Mouse (Mus musculus) midbrain, embryonic 10.5 days (tissue): ENCODE measurements around the gene Faim2. TPM values are rescaled to one million over a fixed set of nuclear protein-coding genes. Genes with fewer than 3 reads are reported as not detected.

ENCODE experiments used
- DNase-seq: peaks from one replicate; pipeline ENCODE4 v3.0.0-alpha.2; 2017; ENCODE audit warnings: low spot score
- H3K27ac ChIP-seq: fragments of 300-500 bp; sonication (generic); replicated peaks from 2 replicates; pipeline ENCODE4 v1.5.1; 2016; ENCODE audit warnings: mild to moderate bottlenecking
- H3K27me3 ChIP-seq: fragments of 300-500 bp; sonication (generic); 2 replicates; pipeline ENCODE4 v1.6.1; 2016; ENCODE audit warnings: low read depth, mild to moderate bottlenecking; ENCODE audit not compliant: poor library complexity, severe bottlenecking
- H3K36me3 ChIP-seq: fragments of 300-500 bp; sonication (generic); 2 replicates; pipeline ENCODE4 v1.6.1; 2016; ENCODE audit warnings: mild to moderate bottlenecking, moderate library complexity
- H3K4me1 ChIP-seq: fragments of 300-500 bp; sonication (generic); 2 replicates; pipeline ENCODE4 v1.6.1; 2016
- H3K4me3 ChIP-seq: fragments of 300-500 bp; sonication (generic); 2 replicates; pipeline ENCODE4 v1.5.1; 2016; ENCODE audit warnings: mild to moderate bottlenecking, moderate library complexity
- H3K9me3 ChIP-seq: fragments of 300-500 bp; sonication (generic); replicated peaks from 2 replicates; pipeline ENCODE4 v1.6.1; 2016; ENCODE audit warnings: mild to moderate bottlenecking
- WGBS: fragments of 180-500 bp; shearing (Covaris S2); methylation state at CpG from one replicate; pipeline ENCODE4 v1.1.7; 2016; 5-methylcytosine and 5-hydroxymethylcytosine counted together
- polyA plus RNA-seq: library from polyadenylated mRNA; unstranded; fragments of >200 nt; fragmentation: Nextera tagmentation; extraction: Ambion mirVana; gene quantifications from 2 replicates; pipeline ENCODE4 v1.2.1, GENCODE M21; 2016

Gene Faim2
- polyA plus RNA-seq, 1 experiment from 2014 or later, result 1.1 TPM

DNA sequence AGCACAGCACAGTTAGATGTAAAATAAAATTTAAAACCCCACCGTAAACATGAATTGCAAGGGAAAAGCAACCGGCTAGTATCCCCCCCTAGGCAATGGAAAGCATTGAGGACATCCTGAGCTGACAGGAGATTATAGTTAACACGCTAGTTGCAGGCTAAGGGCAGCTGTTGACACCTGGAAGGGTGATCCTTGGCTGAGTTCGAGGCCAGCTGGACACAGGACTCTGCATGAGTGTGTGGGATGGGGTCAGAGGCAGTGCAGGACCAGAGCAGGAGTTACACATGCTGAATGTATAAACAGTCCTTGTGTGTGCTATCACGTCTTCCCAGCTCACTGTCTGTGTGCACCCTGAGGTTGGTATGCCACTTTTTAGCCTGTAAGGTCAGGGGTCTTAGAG, 24.7 kb downstream of the Faim2 start:
- 84% methylated on average over 5 of the region's 5 CpGs for WGBS
- DNase-seq, result no peak
- H3K4me3 ChIP-seq, result no peak overlapping the region
- H3K4me1 ChIP-seq, result peaks cover 46% of the 10 kb centered on the region
- no peaks in the 10 kb centered on the region for H3K9me3 ChIP-seq
- H3K27ac ChIP-seq, result no peak overlapping the region
- no peaks in the 10 kb centered on the region for H3K36me3 ChIP-seq
- peaks cover 27% of the 10 kb centered on the region; the same call in 1 of the 2 replicates for H3K27me3 ChIP-seq

DNA sequence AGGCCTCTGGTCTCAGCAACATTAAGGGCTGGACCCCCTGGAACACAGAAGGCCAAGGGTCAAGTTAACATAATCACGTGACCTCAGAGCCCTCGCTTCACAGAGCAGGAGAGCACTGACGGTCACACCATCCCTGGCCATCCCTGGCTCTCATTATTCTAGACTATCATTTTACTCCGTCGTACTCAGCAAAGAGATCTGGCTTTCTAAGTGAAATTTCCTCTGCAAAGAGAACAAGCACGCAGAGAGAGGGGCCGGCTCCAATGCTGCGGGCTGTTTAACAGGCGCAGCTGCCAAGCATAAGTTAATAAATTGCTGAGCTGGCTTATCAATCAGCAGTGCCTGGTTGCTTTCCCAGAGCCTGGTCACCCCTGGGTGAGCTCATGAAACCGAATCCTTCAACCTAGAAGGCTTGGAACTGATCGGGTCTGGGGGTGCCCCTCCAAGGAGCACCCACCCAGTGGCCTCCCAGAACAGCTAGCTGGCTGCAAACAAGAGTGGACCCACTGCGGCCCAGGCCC, 25.6 kb downstream of the Faim2 start:
- no peaks in the 10 kb centered on the region for H3K36me3 ChIP-seq
- 59% methylated on average over 12 of the region's 12 CpGs for WGBS
- H3K4me3 ChIP-seq, result no peak overlapping the region
- peaks cover 28% of the 10 kb centered on the region; the same call in 1 of the 2 replicates for H3K27me3 ChIP-seq
- H3K4me1 ChIP-seq, result peaks cover 53% of the 10 kb centered on the region
- H3K27ac ChIP-seq, result peak overlapping the region; percentile 56; the same call in 1 of the 2 replicates
- H3K9me3 ChIP-seq, result no peaks in the 10 kb centered on the region
- no peak for DNase-seq

DNA sequence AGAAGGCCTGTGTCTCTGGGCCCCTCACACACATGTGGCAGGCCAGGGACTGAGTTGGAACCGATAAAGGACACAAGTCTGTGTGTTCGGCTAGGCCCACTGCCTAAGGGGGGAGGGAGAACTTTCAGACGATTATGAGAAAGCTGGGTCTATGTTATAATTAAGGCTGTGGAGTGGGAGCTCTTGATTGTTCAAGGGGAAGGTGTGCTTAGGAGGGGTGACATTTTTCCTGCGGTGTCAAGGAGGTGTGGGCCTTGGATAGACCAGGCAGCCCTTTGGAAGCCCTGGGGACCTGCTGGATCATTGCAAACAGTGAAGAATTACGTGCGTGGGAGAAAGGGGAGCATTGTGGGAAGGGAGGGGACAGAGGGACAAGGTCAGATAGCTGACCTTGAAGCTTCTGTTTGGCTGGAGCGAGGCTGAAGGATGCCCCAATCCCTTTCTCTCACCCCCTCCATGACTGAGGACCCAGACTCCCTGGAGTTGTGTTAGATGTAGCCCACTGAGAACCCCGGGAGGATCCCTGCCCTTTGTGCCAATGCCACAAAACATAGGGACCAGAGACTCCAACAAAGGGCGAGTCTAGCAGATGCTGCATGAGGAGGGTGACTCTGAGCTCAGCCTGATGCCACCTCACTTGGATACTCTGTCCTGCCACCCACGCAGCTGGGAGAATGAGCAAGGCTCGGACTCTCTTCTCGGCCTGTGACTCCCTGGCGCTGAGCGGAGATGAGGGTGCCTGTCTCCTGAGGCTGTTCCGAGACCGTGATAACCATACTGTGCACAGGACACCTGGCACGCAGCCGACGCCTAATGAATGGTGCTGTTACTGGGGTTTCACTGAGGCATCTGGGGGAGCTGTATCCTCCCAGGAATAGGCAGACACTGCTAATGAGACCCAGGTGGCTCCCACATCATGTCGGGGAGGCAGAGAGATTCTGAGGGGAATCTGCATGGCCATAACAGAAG, 26.4 kb downstream of the Faim2 start:
- no peaks in the 10 kb centered on the region for H3K9me3 ChIP-seq
- no peaks in the 10 kb centered on the region for H3K36me3 ChIP-seq
- H3K27me3 ChIP-seq, result peaks cover 28% of the 10 kb centered on the region; the same call in 1 of the 2 replicates
- H3K4me1 ChIP-seq, result peaks cover 57% of the 10 kb centered on the region
- DNase-seq, result no peak
- no peak overlapping the region for H3K4me3 ChIP-seq
- WGBS, result 76% methylated on average over 20 of the region's 20 CpGs
- H3K27ac ChIP-seq, result peak overlapping the region; percentile 56

DNA sequence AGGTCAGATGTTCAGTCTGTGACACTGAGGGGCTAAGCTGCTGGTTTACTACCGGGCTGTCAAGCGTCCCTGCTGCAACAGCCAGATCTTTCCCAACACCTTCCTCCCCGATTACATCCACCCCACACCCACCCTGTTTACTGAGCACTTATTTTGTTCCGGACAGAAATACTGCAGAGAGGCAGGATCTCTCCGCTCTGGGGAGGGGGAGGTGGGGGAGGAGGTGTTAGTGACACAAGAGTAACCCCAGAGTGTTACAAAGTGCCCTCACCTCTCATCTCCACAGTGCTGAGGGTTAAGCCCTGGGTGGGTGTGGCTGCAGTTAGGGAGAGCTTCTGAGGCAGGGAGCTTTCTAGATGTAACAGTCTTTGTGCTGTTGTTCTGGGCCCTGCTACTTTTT, 27.6 kb downstream of the Faim2 start:
- no peaks in the 10 kb centered on the region for H3K36me3 ChIP-seq
- H3K9me3 ChIP-seq, result no peaks in the 10 kb centered on the region
- peaks cover 47% of the 10 kb centered on the region for H3K4me1 ChIP-seq
- no peak overlapping the region for H3K27ac ChIP-seq
- WGBS, result 67% methylated on average over 5 of the region's 5 CpGs
- no peak overlapping the region for H3K4me3 ChIP-seq
- no peak for DNase-seq
- H3K27me3 ChIP-seq, result peaks cover 23% of the 10 kb centered on the region; the same call in 1 of the 2 replicates

DNA sequence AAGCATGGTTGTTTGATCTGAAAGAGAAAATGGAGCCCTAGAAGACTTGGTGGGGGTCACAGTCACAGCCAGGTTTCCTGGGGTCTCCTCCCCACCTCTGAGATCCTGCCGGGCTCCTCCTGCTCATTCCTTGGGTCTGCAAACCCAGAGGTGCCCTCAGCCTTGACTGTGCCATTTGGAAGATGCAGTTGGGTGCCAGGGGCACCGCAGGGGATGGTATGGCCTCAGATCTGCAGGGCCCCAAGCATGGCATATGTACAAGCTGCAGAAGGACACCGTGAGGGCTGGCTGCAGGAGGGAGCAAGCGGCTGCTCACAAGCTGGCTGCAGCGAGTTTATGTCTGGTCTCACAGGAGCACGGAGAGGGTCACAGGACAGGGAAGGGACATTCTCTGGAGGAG, 28.2 kb downstream of the Faim2 start:
- DNase-seq, result no peak
- H3K27ac ChIP-seq, result no peak overlapping the region
- H3K4me1 ChIP-seq, result peaks cover 41% of the 10 kb centered on the region
- WGBS, result 58% methylated on average over 6 of the region's 6 CpGs
- H3K4me3 ChIP-seq, result no peak overlapping the region
- H3K9me3 ChIP-seq, result no peaks in the 10 kb centered on the region
- no peaks in the 10 kb centered on the region for H3K36me3 ChIP-seq
- H3K27me3 ChIP-seq, result peaks cover 23% of the 10 kb centered on the region; the same call in 1 of the 2 replicates

DNA sequence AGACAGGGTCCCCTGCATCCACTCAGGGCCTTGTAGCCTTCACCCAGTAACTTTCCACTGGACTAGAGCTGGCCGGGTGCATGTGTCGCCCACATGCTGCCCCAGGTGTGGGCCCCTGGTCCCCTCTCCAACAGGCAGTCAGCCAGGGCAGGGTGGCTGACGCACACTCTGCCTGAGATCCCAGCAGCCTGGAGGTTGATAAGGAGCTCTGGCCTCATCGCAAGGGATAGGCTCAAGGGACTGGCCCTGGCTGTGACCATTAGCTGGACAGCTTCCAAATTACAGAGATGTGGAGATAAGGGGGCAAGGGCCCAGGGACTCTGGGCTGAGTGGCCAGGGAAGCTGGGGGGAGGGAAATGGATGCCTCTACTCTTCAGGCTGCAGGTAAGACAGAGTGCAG, 29.2 kb downstream of the Faim2 start:
- Histone ChIP-seq H3K36me3 (no peaks in the 10 kb centered on the region), H3K4me1 (peaks cover 40% of the 10 kb centered on the region), H3K27ac (no peak overlapping the region), H3K4me3 (no peak overlapping the region), H3K9me3 (no peaks in the 10 kb centered on the region), H3K27me3 (peaks cover 26% of the 10 kb centered on the region; the same call in 1 of the 2 replicates)
- no peak for DNase-seq
- 83% methylated on average over 4 of the region's 4 CpGs for WGBS

DNA sequence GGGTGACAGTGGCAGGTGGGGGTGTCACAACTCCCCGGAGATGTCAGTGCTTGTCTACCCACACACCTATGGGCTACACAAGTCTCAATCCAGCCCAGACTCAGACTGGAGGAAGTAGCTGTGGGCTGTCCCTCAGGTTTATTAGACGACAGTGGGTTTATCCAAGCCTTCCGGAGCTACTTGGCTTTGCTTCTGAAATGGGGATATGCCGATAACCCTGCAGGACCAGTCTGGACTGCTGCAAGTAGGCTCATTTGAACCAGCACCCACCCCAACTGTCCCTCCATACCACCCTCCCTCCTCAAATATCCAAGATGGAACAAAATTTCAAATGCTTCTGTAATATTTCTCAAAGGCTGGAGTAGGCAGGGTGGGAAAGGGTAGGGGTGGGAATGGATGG, 29.6 kb downstream of the Faim2 start:
- H3K4me1 ChIP-seq, result peaks cover 40% of the 10 kb centered on the region
- WGBS, result 88% methylated on average over 4 of the region's 4 CpGs
- no peak for DNase-seq
- no peaks in the 10 kb centered on the region for H3K36me3 ChIP-seq
- peaks cover 26% of the 10 kb centered on the region; the same call in 1 of the 2 replicates for H3K27me3 ChIP-seq
- H3K9me3 ChIP-seq, result no peaks in the 10 kb centered on the region
- no peak overlapping the region for H3K4me3 ChIP-seq
- H3K27ac ChIP-seq, result no peak overlapping the region

DNA sequence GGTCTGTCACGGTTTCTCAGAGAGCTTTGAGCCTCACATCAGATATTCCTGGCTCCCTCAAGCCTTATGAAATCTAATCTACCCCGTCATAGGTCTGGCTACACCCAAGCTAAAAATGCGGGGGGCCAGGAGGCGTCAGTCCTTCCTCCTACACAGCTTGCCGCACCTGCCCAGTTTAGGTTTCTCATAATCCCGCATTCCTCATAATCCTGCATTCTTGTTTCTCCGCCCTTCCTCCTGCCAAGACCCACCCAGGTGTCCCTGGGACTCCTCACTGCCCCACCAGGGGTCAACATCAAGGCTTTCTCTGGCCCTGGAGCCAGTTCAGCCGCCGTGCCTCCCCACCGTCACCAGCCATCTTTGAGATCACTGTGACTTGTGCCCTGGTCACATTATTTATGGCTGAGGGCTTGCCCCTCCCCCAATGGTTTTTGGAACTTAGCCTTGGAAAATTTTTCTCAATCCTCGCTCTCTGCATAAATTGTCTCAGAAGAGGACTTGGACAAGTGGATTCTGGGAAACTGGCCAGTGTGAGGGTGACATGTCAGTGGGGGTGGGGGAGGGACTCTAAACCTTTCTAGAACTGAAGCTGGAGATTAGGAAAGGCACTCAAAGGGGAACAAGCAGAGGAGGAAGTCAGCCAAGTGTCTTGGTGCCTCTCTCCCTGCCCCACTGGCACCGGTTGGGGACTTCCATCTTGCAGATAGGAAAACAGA, 30.3 kb downstream of the Faim2 start:
- DNase-seq, result no peak
- H3K27ac ChIP-seq, result no peak overlapping the region
- WGBS, result 59% methylated on average over 12 of the region's 12 CpGs
- peaks cover 37% of the 10 kb centered on the region for H3K4me1 ChIP-seq
- H3K36me3 ChIP-seq, result no peaks in the 10 kb centered on the region
- H3K4me3 ChIP-seq, result no peak overlapping the region
- peaks cover 26% of the 10 kb centered on the region; the same call in 1 of the 2 replicates for H3K27me3 ChIP-seq
- H3K9me3 ChIP-seq, result no peaks in the 10 kb centered on the region

DNA sequence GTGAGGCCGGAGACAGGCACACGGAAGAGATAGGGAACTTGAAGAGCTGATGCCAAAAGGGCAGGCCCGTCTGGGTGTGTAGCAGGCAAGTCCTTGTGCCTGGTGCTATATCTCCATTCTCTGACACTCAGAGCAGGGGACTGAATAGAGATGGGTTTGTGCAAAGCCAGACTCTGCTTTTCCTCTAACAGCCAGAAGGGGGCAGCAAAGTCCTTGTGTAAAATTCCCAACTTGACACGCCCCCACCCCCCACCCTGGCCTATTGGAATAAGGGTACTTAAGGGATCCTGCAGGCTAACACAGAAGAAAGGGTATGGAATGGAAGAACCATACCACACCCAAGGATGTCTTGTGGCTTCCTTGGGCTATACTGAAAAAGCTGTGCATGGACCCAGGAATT, 30.9 kb downstream of the Faim2 start:
- Histone ChIP-seq H3K4me1 (peaks cover 31% of the 10 kb centered on the region), H3K36me3 (no peaks in the 10 kb centered on the region), H3K4me3 (no peak overlapping the region), H3K9me3 (no peaks in the 10 kb centered on the region), H3K27me3 (peaks cover 29% of the 10 kb centered on the region; the same call in 1 of the 2 replicates), H3K27ac (no peak overlapping the region)
- peak; percentile 66 for DNase-seq
- WGBS, result 11% methylated on average over 4 of the region's 4 CpGs

DNA sequence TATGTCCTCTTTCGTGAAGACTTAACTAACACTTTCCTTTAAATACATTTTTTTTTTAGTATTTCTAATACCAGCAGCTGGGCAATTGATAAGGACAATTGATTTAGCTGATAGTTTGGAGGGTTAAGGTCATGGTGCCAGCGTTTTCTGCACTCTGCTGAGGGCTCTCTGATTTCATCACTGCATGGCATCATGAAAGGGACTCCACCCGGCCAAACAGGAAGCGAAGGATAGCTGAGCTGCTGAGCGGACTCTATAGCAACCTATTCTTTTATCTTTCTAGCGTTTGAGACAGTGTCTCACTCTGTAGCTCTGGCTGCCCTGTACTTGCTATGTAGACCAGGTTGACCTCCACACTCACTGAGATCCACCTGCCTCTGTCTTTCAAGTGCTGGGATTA, 43.2 kb downstream of the Faim2 start:
- Histone ChIP-seq H3K36me3 (no peaks in the 10 kb centered on the region), H3K9me3 (no peaks in the 10 kb centered on the region), H3K4me3 (no peak overlapping the region), H3K27ac (no peak overlapping the region), H3K27me3 (no peaks in the 10 kb centered on the region), H3K4me1 (no peaks in the 10 kb centered on the region)
- no peak for DNase-seq
- WGBS, result 77% methylated on average over 6 of the region's 6 CpGs

DNA sequence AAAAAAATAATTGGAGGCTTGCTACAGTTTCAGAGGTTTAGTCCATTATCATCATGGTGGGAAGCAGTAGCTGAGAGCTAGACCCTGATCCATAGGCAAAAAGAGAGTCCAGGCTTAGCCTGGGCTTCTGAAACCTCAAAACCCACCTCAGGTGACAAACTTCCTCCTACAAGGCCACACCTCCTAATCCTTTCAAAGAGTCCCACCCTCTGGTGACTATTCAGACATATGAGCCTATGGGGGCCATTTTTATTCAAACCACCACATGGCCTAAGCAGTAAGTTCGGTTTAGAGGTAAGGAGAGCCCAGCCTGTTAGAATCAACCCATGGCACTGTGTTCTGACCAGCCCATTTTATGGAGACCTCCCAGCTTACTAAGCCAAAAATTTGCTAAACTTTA, 52.2 kb downstream of the Faim2 start:
- Histone ChIP-seq H3K4me3 (no peak overlapping the region), H3K27me3 (peaks cover 4% of the 10 kb centered on the region; the same call in 1 of the 2 replicates), H3K4me1 (peaks cover 20% of the 10 kb centered on the region), H3K9me3 (no peaks in the 10 kb centered on the region; the same call in 1 of the 2 replicates), H3K27ac (no peak overlapping the region), H3K36me3 (peaks cover 9% of the 10 kb centered on the region)
- DNase-seq, result no peak
- WGBS, result 71% methylated on average over 1 of the region's 1 CpGs

DNA sequence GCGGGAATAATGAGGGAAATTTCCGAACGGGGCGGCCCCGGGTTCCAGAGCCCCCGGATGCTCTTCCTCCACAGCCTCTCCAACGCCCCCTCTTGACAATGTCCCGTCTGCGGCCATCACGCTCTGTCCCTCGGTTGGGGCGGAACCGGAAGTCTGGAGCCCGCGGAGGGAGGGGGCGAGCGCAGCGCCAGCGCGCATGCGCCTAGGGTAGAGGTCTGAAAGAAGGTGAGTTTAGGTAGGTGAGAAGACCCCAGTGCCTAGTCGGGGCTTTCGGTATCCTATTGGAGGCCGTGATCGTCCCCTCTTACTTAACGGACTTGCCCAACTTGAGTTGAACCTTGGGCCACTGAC, 53.4 kb downstream of the Faim2 start, which contains the start of gene Bcdin3d:
TSS of gene Bcdin3d (minus strand) at position 155 of the 351 bp plus-strand sequence.
- peak; percentile 93 for DNase-seq
- Histone ChIP-seq H3K4me3 (peak within 1 kb of the TSS; percentile 83), H3K36me3 (peaks cover 21% of the 10 kb centered on the region), H3K4me1 (peaks cover 25% of the 10 kb centered on the region), H3K9me3 (no peaks in the 10 kb centered on the region; the same call in 1 of the 2 replicates), H3K27ac (peak within 1 kb of the TSS; percentile 96), H3K27me3 (peaks cover 4% of the 10 kb centered on the region; the same call in 1 of the 2 replicates)
- WGBS, result 2% methylated on average over 26 of the region's 26 CpGs
